Mouse (Mus musculus) layer of hippocampus, adult 18-20 months (tissue): ENCODE results near the gene Prkg1. TPM values are rescaled to one million over a fixed set of nuclear protein-coding genes. Genes with fewer than 3 reads are reported as not detected.

Experiments used
- total RNA-seq, 2 experiments: library from RNA; stranded (reverse); gene quantifications; 2 replicates each; pipeline ENCODE4 v1.2.3; 2021

The Prkg1 gene
- total RNA-seq, 2 experiments from 2014 or later: 20.8 to 22.6 TPM

Other genes with a start within 250 kb of the Prkg1 start
- not detected for gene A1cf, start 103.7 kb upstream of the Prkg1 start, total RNA-seq